Mouse (Mus musculus): ENCODE data around the gene Gm4858. TPM values are rescaled to one million over a fixed set of nuclear protein-coding genes. Genes with fewer than 3 reads are reported as not detected.

The Gm4858 gene
- polyA plus RNA-seq (2017; shearing (Covaris generic)), result not detected

DNA sequence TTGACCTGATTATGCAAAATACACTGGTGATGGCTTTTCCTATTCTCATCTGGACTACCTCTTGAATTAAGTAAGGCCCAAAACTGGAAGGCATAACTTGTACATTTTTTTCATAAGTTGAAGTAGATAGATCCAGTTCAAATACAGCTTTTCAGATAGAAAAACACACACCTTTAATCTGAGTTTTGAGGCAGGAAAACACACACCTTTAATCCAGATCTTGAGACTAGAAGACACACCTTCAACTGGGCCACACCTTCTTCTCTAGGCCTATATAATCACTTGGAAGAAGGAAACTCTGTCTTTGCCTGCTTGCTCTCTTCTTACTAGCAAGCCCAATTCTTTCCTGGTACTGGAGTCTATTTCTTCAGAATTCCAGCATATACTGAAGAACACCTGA lies at the start of gene Gm4858:
Gm4858 (plus strand) TSS at position 301 of the 400 bp plus-strand sequence.

DNA sequence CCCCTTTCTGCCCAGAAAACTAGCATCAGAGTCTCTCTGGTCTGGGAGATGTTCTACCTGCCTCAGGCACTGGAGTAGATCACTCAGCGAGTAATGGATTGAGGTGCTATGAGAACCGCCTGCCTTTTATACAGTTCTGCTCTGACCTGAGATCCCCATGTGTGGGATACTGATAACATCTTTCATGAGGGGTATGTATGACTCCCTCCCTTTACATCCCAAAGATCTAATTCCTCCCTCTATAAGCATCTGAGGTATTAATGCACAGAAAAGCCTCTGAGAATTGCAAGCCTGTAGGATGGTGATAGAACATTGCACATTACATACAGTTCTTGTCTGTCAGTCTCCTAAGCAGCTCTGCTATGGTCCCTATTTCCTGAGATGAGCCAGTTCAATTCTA lies 49.7 kb upstream of the Gm4858 start, which contains the start of gene Lce1m:
Lce1m (minus strand) TSS at position 101 of the 400 bp plus-strand sequence.

Other genes starting within 250 kb of the Gm4858 start
- gene Kprp, start 241.6 kb upstream of the Gm4858 start, polyA plus RNA-seq (2017; shearing (Covaris generic)), result not detected
- gene Lce1l, start 217.5 kb upstream of the Gm4858 start, polyA plus RNA-seq (2017; shearing (Covaris generic)), result not detected
- not detected for gene 2310050C09Rik, start 198.6 kb upstream of the Gm4858 start, polyA plus RNA-seq (2017; shearing (Covaris generic))
- not detected for gene Lce3a, start 142.6 kb upstream of the Gm4858 start, polyA plus RNA-seq (2017; shearing (Covaris generic))
- not detected for gene Lce3b, start 135.8 kb upstream of the Gm4858 start, polyA plus RNA-seq (2017; shearing (Covaris generic))
- gene Lce3c, start 124.3 kb upstream of the Gm4858 start, polyA plus RNA-seq (2017; shearing (Covaris generic)), result not detected
- not detected for gene Lce3d, start 111.4 kb upstream of the Gm4858 start, polyA plus RNA-seq (2017; shearing (Covaris generic))
- not detected for gene Lce3e, start 101.8 kb upstream of the Gm4858 start, polyA plus RNA-seq (2017; shearing (Covaris generic))
- not detected for gene Lce3f, start 76.6 kb upstream of the Gm4858 start, polyA plus RNA-seq (2017; shearing (Covaris generic))
- not detected for gene Crct1, start 53.1 kb upstream of the Gm4858 start, polyA plus RNA-seq (2017; shearing (Covaris generic))
- not detected for gene Lce1m, start 49.8 kb upstream of the Gm4858 start, polyA plus RNA-seq (2017; shearing (Covaris generic))
- not detected for gene Crnn, start 76.0 kb downstream of the Gm4858 start, polyA plus RNA-seq (2017; shearing (Covaris generic))
- gene Flg2, start 128.5 kb downstream of the Gm4858 start, polyA plus RNA-seq (2017; shearing (Covaris generic)), result not detected
- gene Flg, start 204.7 kb downstream of the Gm4858 start, polyA plus RNA-seq (2017; shearing (Covaris generic)), result not detected